Mouse (Mus musculus) limb, embryonic 14.5 days (tissue): ENCODE data around the gene Aak1. TPM values are rescaled to one million over a fixed set of nuclear protein-coding genes. Genes with fewer than 3 reads are reported as not detected.

ENCODE experiments used
- ATAC-seq: fragments of 200-750 bp; cut with Nextera tagmentation; 2 replicates; pipeline ENCODE4 v1.8.0; 2017; ENCODE audit warnings: low read depth, moderate number of reproducible peaks, moderate TSS enrichment; ENCODE audit not compliant: low FRiP score
- DNase-seq: peaks from one replicate; pipeline ENCODE4 v3.0.0-alpha.2; 2015; ENCODE audit warnings: low spot score
- H3K27ac ChIP-seq: fragments of 300-500 bp; sonication (generic); replicated peaks from 2 replicates; pipeline ENCODE4 v1.5.1; 2014; ENCODE audit warnings: low read depth, mild to moderate bottlenecking, low read length, moderate library complexity, mixed read lengths
- H3K27me3 ChIP-seq: fragments of 300-500 bp; sonication (generic); 2 replicates; pipeline ENCODE4 v1.6.1; 2014; ENCODE audit warnings: low read length, mixed read lengths; ENCODE audit not compliant: control insufficient read depth, insufficient read depth
- H3K36me3 ChIP-seq: fragments of 300-500 bp; sonication (generic); 2 replicates; pipeline ENCODE4 v1.6.1; 2014; ENCODE audit warnings: mild to moderate bottlenecking, low read length, moderate library complexity, mixed read lengths; ENCODE audit not compliant: control insufficient read depth, insufficient read depth
- H3K4me1 ChIP-seq: fragments of 300-500 bp; sonication (generic); 2 replicates; pipeline ENCODE4 v1.6.1; 2014; ENCODE audit warnings: antibody characterized with exemption, low read length, mixed read lengths; ENCODE audit not compliant: control insufficient read depth, insufficient read depth
- H3K4me2 ChIP-seq: fragments of 300-500 bp; sonication (generic); replicated peaks from 2 replicates; pipeline ENCODE4 v1.6.1; 2014; ENCODE audit warnings: low read depth, mild to moderate bottlenecking, low read length, moderate library complexity; ENCODE audit not compliant: severe bottlenecking
- H3K4me3 ChIP-seq: fragments of 300-500 bp; sonication (generic); replicated peaks from 2 replicates; pipeline ENCODE4 v1.5.1; 2014; ENCODE audit warnings: low read length
- H3K9ac ChIP-seq: fragments of 300-500 bp; sonication (generic); 2 replicates; pipeline ENCODE4 v1.6.1; 2014; ENCODE audit warnings: mild to moderate bottlenecking, low read depth, low read length, moderate library complexity; ENCODE audit not compliant: severe bottlenecking
- H3K9me3 ChIP-seq: fragments of 300-500 bp; sonication (generic); 2 replicates; pipeline ENCODE4 v1.6.1; 2016; ENCODE audit warnings: low read length; ENCODE audit not compliant: control insufficient read depth
- POLR2A ChIP-seq: fragments of 200-500 bp; IDR thresholded peaks from 2 replicates; pipeline ENCODE4 v1.8.0; 2012; ENCODE audit warnings: inconsistent platforms, mild to moderate bottlenecking, moderate library complexity, borderline replicate concordance; ENCODE audit not compliant: insufficient read depth, insufficient read length; ENCODE audit errors: extremely low read depth
- WGBS: fragments of 180-500 bp; shearing (Covaris S2); extraction: QIAGEN DNeasy Blood & Tissue Kit; methylation state at CpG from one replicate; pipeline ENCODE4 v1.1.7; 2014; 5-methylcytosine and 5-hydroxymethylcytosine counted together
- polyA plus RNA-seq, 2 experiments: library from polyadenylated mRNA; depleted of rRNA in 1 of 2; stranded (reverse) in 1 of 2; unstranded in 1 of 2; fragments of >200 nt; fragmentation: Nextera tagmentation in 1 of 2; extraction: Ambion mirVana in 1 of 2; gene quantifications; 2 replicates each; pipeline versions ENCODE4 v1.2.1 to v1.2.3; 2012 to 2014

Aak1 gene
- polyA plus RNA-seq, 2 experiments = 19.8 to 24.7 TPM

- TF ChIP-seq POLR2A = no peak
- no peaks in the 10 kb centered on the region for H3K27me3 ChIP-seq
- no peak for DNase-seq
- no peak overlapping the region for H3K4me3 ChIP-seq
- H3K9ac ChIP-seq = no peak overlapping the region
- H3K27ac ChIP-seq = no peak overlapping the region
- no peaks in the 10 kb centered on the region for H3K9me3 ChIP-seq
- H3K4me2 ChIP-seq = no peak overlapping the region
- H3K36me3 ChIP-seq = no peaks in the 10 kb centered on the region
- 62% methylated on average over 4 of the region's 4 CpGs for WGBS
- peaks cover 5% of the 10 kb centered on the region; the same call in 1 of the 2 replicates for H3K4me1 ChIP-seq
- ATAC-seq = no peak
These were observed 36.4 kb upstream of the Aak1 start for GRCm38 (mm10) chr6:86812919-86813318.

- Histone ChIP-seq H3K9ac (no peak overlapping the region), H3K36me3 (no peaks in the 10 kb centered on the region), H3K4me1 (peaks cover 5% of the 10 kb centered on the region; the same call in 1 of the 2 replicates), H3K9me3 (no peaks in the 10 kb centered on the region), H3K27me3 (no peaks in the 10 kb centered on the region), H3K4me3 (no peak overlapping the region), H3K4me2 (no peak overlapping the region), H3K27ac (no peak overlapping the region)
- TF ChIP-seq POLR2A = no peak
- ATAC-seq (no peak), DNase-seq (peak; percentile 61)
- 18% methylated on average over 3 of the region's 3 CpGs for WGBS
These were observed 36.0 kb upstream of the Aak1 start for GRCm38 (mm10) chr6:86813341-86813740.

- no peak for DNase-seq
- ATAC-seq = no peak
- TF ChIP-seq POLR2A = no peak
- peak overlapping the region; percentile 34; the same call in 1 of the 2 replicates for H3K9ac ChIP-seq
- H3K36me3 ChIP-seq = no peaks in the 10 kb centered on the region
- H3K27ac ChIP-seq = peak overlapping the region; percentile 35
- H3K9me3 ChIP-seq = no peaks in the 10 kb centered on the region
- H3K4me2 ChIP-seq = peak overlapping the region; percentile 36
- WGBS = 36% methylated on average over 3 of the region's 3 CpGs
- H3K4me1 ChIP-seq = peaks cover 5% of the 10 kb centered on the region; the same call in 1 of the 2 replicates
- H3K4me3 ChIP-seq = peak overlapping the region; percentile 10; the same call in 1 of the 2 replicates
- H3K27me3 ChIP-seq = no peaks in the 10 kb centered on the region
These were observed 34.4 kb upstream of the Aak1 start for GRCm38 (mm10) chr6:86814926-86815325.

GRCm38 (mm10) chr6:86815436-86815835 is 33.9 kb upstream of the Aak1 start:
- no peaks in the 10 kb centered on the region for H3K9me3 ChIP-seq
- peak overlapping the region; percentile 35; the same call in 1 of the 2 replicates for H3K27ac ChIP-seq
- TF ChIP-seq POLR2A = no peak
- ATAC-seq (peak; percentile 55; the same call in 1 of the 2 replicates), DNase-seq (no peak)
- H3K4me2 ChIP-seq = peak overlapping the region; percentile 36
- WGBS = 8% methylated on average over 7 of the region's 7 CpGs
- peak overlapping the region; percentile 10 for H3K4me3 ChIP-seq
- H3K36me3 ChIP-seq = no peaks in the 10 kb centered on the region
- H3K4me1 ChIP-seq = peaks cover 5% of the 10 kb centered on the region; the same call in 1 of the 2 replicates
- no peaks in the 10 kb centered on the region for H3K27me3 ChIP-seq
- peak overlapping the region; percentile 34; the same call in 1 of the 2 replicates for H3K9ac ChIP-seq

- Histone ChIP-seq H3K4me1 (peaks cover 5% of the 10 kb centered on the region; the same call in 1 of the 2 replicates), H3K9ac (no peak overlapping the region), H3K27me3 (no peaks in the 10 kb centered on the region), H3K4me3 (no peak overlapping the region), H3K27ac (no peak overlapping the region), H3K9me3 (no peaks in the 10 kb centered on the region), H3K4me2 (no peak overlapping the region), H3K36me3 (no peaks in the 10 kb centered on the region)
- ATAC-seq = no peak
- no peak for TF ChIP-seq POLR2A
- peak; percentile 66 for DNase-seq
- 20% methylated on average over 8 of the region's 8 CpGs for WGBS
These were observed 32.7 kb upstream of the Aak1 start for GRCm38 (mm10) chr6:86816586-86816985.

- no peak overlapping the region for H3K4me3 ChIP-seq
- no peak overlapping the region for H3K27ac ChIP-seq
- H3K36me3 ChIP-seq = no peaks in the 10 kb centered on the region
- no peaks in the 10 kb centered on the region for H3K9me3 ChIP-seq
- 69% methylated on average over 4 of the region's 4 CpGs for WGBS
- H3K4me1 ChIP-seq = peaks cover 7% of the 10 kb centered on the region; the same call in 1 of the 2 replicates
- TF ChIP-seq POLR2A = no peak
- H3K27me3 ChIP-seq = no peaks in the 10 kb centered on the region
- ATAC-seq (no peak), DNase-seq (no peak)
- no peak overlapping the region for H3K4me2 ChIP-seq
- H3K9ac ChIP-seq = no peak overlapping the region
These were observed 30.4 kb upstream of the Aak1 start for GRCm38 (mm10) chr6:86818914-86819313.
